Mouse (Mus musculus) hindbrain, embryonic 13.5 days (tissue): Measurements from ENCODE around the gene Egfem1. TPM values are rescaled to one million over a fixed set of nuclear protein-coding genes. Genes with fewer than 3 reads are reported as not detected.
A peak's percentile ranks its signal among the peaks of the same experiment; 100 is the strongest.

Experiments
- ATAC-seq: fragments of 200-750 bp; cut with Nextera tagmentation; 2 replicates; pipeline ENCODE4 v1.8.0; 2017; ENCODE audit warnings: moderate TSS enrichment; ENCODE audit not compliant: low FRiP score
- H3K27ac ChIP-seq: fragments of 300-500 bp; sonication (generic); 2 replicates; pipeline ENCODE4 v1.5.1; 2015; ENCODE audit warnings: inconsistent platforms, mild to moderate bottlenecking, moderate library complexity
- H3K27me3 ChIP-seq: fragments of 300-500 bp; sonication (generic); 2 replicates; pipeline ENCODE4 v1.6.1; 2015; ENCODE audit warnings: mild to moderate bottlenecking, inconsistent platforms
- H3K36me3 ChIP-seq: fragments of 300-500 bp; sonication (generic); 2 replicates; pipeline ENCODE4 v1.6.1; 2015; ENCODE audit warnings: mild to moderate bottlenecking, inconsistent platforms
- H3K4me1 ChIP-seq: fragments of 300-500 bp; sonication (generic); replicated peaks from 2 replicates; pipeline ENCODE4 v1.6.1; 2015; ENCODE audit warnings: inconsistent platforms
- H3K4me2 ChIP-seq: fragments of 300-500 bp; sonication (generic); 2 replicates; pipeline ENCODE4 v1.6.1; 2015; ENCODE audit warnings: inconsistent platforms, mild to moderate bottlenecking, moderate library complexity
- H3K4me3 ChIP-seq: fragments of 300-500 bp; sonication (generic); 2 replicates; pipeline ENCODE4 v1.5.1; 2015; ENCODE audit warnings: mild to moderate bottlenecking, inconsistent platforms
- H3K9ac ChIP-seq: fragments of 300-500 bp; sonication (generic); 2 replicates; pipeline ENCODE4 v1.6.1; 2015; ENCODE audit warnings: mild to moderate bottlenecking, inconsistent platforms
- H3K9me3 ChIP-seq: fragments of 300-500 bp; sonication (generic); 2 replicates; pipeline ENCODE4 v1.6.1; 2016; ENCODE audit warnings: inconsistent platforms
- WGBS: fragments of 180-500 bp; shearing (Covaris S2); methylation state at CpG from one replicate; pipeline ENCODE4 v1.1.7; 2015; 5-methylcytosine and 5-hydroxymethylcytosine counted together
- polyA plus RNA-seq: library from polyadenylated mRNA; unstranded; fragments of >200 nt; fragmentation: Nextera tagmentation; extraction: Ambion mirVana; gene quantifications from 2 replicates; pipeline ENCODE4 v1.2.1, GENCODE M21; 2015

Egfem1 gene
- polyA plus RNA-seq, 1 experiment from 2014 or later = 5.1 TPM

GRCm38 (mm10) chr3:29222414-29222813 lies 140.6 kb downstream of the Egfem1 start:
- Histone ChIP-seq H3K27ac (no peak overlapping the region), H3K4me3 (no peak overlapping the region), H3K9me3 (no peaks in the 10 kb centered on the region), H3K4me1 (no peaks in the 10 kb centered on the region), H3K27me3 (no peaks in the 10 kb centered on the region), H3K4me2 (no peak overlapping the region), H3K9ac (no peak overlapping the region), H3K36me3 (no peaks in the 10 kb centered on the region)
- 87% methylated on average over 2 of the region's 2 CpGs for WGBS
- no peak for ATAC-seq

GRCm38 (mm10) chr3:29229712-29230111 lies 147.9 kb downstream of the Egfem1 start:
- Histone ChIP-seq H3K4me3 (no peak overlapping the region), H3K36me3 (no peaks in the 10 kb centered on the region), H3K4me2 (no peak overlapping the region), H3K27ac (no peak overlapping the region), H3K9me3 (no peaks in the 10 kb centered on the region), H3K27me3 (no peaks in the 10 kb centered on the region), H3K4me1 (no peaks in the 10 kb centered on the region), H3K9ac (no peak overlapping the region)
- 62% methylated on average over 2 of the region's 2 CpGs for WGBS
- ATAC-seq = no peak

- H3K36me3 ChIP-seq = no peaks in the 10 kb centered on the region
- H3K27me3 ChIP-seq = no peaks in the 10 kb centered on the region
- ATAC-seq = no peak
- H3K27ac ChIP-seq = no peak overlapping the region
- no peak overlapping the region for H3K9ac ChIP-seq
- WGBS = 48% methylated on average over 4 of the region's 4 CpGs
- no peak overlapping the region for H3K4me3 ChIP-seq
- H3K4me2 ChIP-seq = no peak overlapping the region
- peaks cover 9% of the 10 kb centered on the region; the same call in 1 of the 2 replicates for H3K4me1 ChIP-seq
- H3K9me3 ChIP-seq = no peaks in the 10 kb centered on the region
Measured at GRCm38 (mm10) chr3:29235477-29235876, 153.7 kb downstream of the Egfem1 start.

- Histone ChIP-seq H3K4me2 (no peak overlapping the region), H3K9ac (no peak overlapping the region), H3K27ac (no peak overlapping the region), H3K9me3 (no peaks in the 10 kb centered on the region), H3K27me3 (no peaks in the 10 kb centered on the region), H3K4me3 (no peak overlapping the region), H3K4me1 (peaks cover 9% of the 10 kb centered on the region; the same call in 1 of the 2 replicates), H3K36me3 (no peaks in the 10 kb centered on the region)
- WGBS = 64% methylated on average over 5 of the region's 5 CpGs
- 0 out of 2 replicates have a peak, but pooled peaks have one; percentile 13 for ATAC-seq
Measured at GRCm38 (mm10) chr3:29236517-29236916, 154.7 kb downstream of the Egfem1 start.

- Histone ChIP-seq H3K36me3 (no peaks in the 10 kb centered on the region), H3K27me3 (no peaks in the 10 kb centered on the region), H3K4me3 (no peak overlapping the region), H3K4me2 (no peak overlapping the region), H3K4me1 (no peaks in the 10 kb centered on the region), H3K9ac (no peak overlapping the region), H3K9me3 (no peaks in the 10 kb centered on the region), H3K27ac (no peak overlapping the region)
- no peak for ATAC-seq
- WGBS = 49% methylated on average over 3 of the region's 3 CpGs
Measured at GRCm38 (mm10) chr3:29243600-29243999, 161.8 kb downstream of the Egfem1 start.

- WGBS = 50% methylated on average over 4 of the region's 4 CpGs
- Histone ChIP-seq H3K9ac (no peak overlapping the region), H3K36me3 (no peaks in the 10 kb centered on the region), H3K27ac (no peak overlapping the region), H3K4me2 (no peak overlapping the region), H3K4me1 (peaks cover 7% of the 10 kb centered on the region; the same call in 1 of the 2 replicates), H3K9me3 (no peaks in the 10 kb centered on the region), H3K4me3 (no peak overlapping the region), H3K27me3 (no peaks in the 10 kb centered on the region)
- ATAC-seq = no peak
Measured at GRCm38 (mm10) chr3:29291633-29292032, 209.8 kb downstream of the Egfem1 start.

GRCm38 (mm10) chr3:29292251-29292650 lies 210.4 kb downstream of the Egfem1 start:
- Histone ChIP-seq H3K4me2 (no peak overlapping the region), H3K4me1 (peaks cover 7% of the 10 kb centered on the region; the same call in 1 of the 2 replicates), H3K9ac (no peak overlapping the region), H3K4me3 (no peak overlapping the region), H3K27ac (no peak overlapping the region), H3K27me3 (no peaks in the 10 kb centered on the region), H3K9me3 (no peaks in the 10 kb centered on the region), H3K36me3 (no peaks in the 10 kb centered on the region)
- no peak for ATAC-seq
- 13% methylated on average over 3 of the region's 3 CpGs for WGBS

- H3K27ac ChIP-seq = no peak overlapping the region
- WGBS = 29% methylated on average over 4 of the region's 4 CpGs
- ATAC-seq = no peak
Measured at GRCm38 (mm10) chr3:29293230-29293629, 211.4 kb downstream of the Egfem1 start.

GRCm38 (mm10) chr3:29342223-29342791 lies 260.5 kb downstream of the Egfem1 start:
- H3K4me3 ChIP-seq = no peak overlapping the region

More at GRCm38 (mm10) chr3:29293230-29293629, 211.4 kb downstream of the Egfem1 start:
- Histone ChIP-seq H3K9ac (no peak overlapping the region), H3K4me3 (no peak overlapping the region), H3K27me3 (no peaks in the 10 kb centered on the region), H3K4me2 (no peak overlapping the region), H3K9me3 (no peaks in the 10 kb centered on the region), H3K36me3 (no peaks in the 10 kb centered on the region), H3K4me1 (peaks cover 7% of the 10 kb centered on the region; the same call in 1 of the 2 replicates)

GRCm38 (mm10) chr3:29345805-29346204 lies 264.0 kb downstream of the Egfem1 start:
- 88% methylated on average over 3 of the region's 3 CpGs for WGBS
- Histone ChIP-seq H3K9me3 (no peaks in the 10 kb centered on the region), H3K27ac (no peak overlapping the region), H3K9ac (no peak overlapping the region), H3K4me1 (no peaks in the 10 kb centered on the region), H3K27me3 (no peaks in the 10 kb centered on the region), H3K36me3 (no peaks in the 10 kb centered on the region), H3K4me2 (no peak overlapping the region), H3K4me3 (no peak overlapping the region)
- ATAC-seq = no peak

More at GRCm38 (mm10) chr3:29342223-29342791, 260.5 kb downstream of the Egfem1 start:
- H3K4me2 ChIP-seq = no peak overlapping the region
- H3K9me3 ChIP-seq = no peaks in the 10 kb centered on the region
- ATAC-seq = no peak
- H3K27ac ChIP-seq = no peak overlapping the region
- H3K36me3 ChIP-seq = no peaks in the 10 kb centered on the region
- no peak overlapping the region for H3K9ac ChIP-seq
- no peaks in the 10 kb centered on the region for H3K4me1 ChIP-seq
- H3K27me3 ChIP-seq = no peaks in the 10 kb centered on the region
- WGBS = 85% methylated on average over 3 of the region's 3 CpGs

GRCm38 (mm10) chr3:29366907-29367306 lies 285.1 kb downstream of the Egfem1 start:
- Histone ChIP-seq H3K4me1 (no peaks in the 10 kb centered on the region), H3K27me3 (no peaks in the 10 kb centered on the region), H3K4me3 (no peak overlapping the region), H3K27ac (no peak overlapping the region), H3K9ac (no peak overlapping the region), H3K4me2 (no peak overlapping the region), H3K36me3 (no peaks in the 10 kb centered on the region), H3K9me3 (no peaks in the 10 kb centered on the region)
- ATAC-seq = no peak
- 57% methylated on average over 8 of the region's 8 CpGs for WGBS

- no peak overlapping the region for H3K4me3 ChIP-seq
- no peak overlapping the region for H3K4me2 ChIP-seq
- no peak overlapping the region for H3K27ac ChIP-seq
- H3K4me1 ChIP-seq = no peaks in the 10 kb centered on the region
- no peak for ATAC-seq
- H3K9me3 ChIP-seq = no peaks in the 10 kb centered on the region
- no peak overlapping the region for H3K9ac ChIP-seq
- H3K27me3 ChIP-seq = no peaks in the 10 kb centered on the region
- WGBS = 67% methylated on average over 5 of the region's 5 CpGs
- H3K36me3 ChIP-seq = no peaks in the 10 kb centered on the region
Measured at GRCm38 (mm10) chr3:29370519-29370918, 288.7 kb downstream of the Egfem1 start.

GRCm38 (mm10) chr3:29381255-29381654 lies 299.4 kb downstream of the Egfem1 start:
- Histone ChIP-seq H3K4me3 (no peak overlapping the region), H3K27me3 (no peaks in the 10 kb centered on the region), H3K9ac (no peak overlapping the region), H3K4me2 (no peak overlapping the region), H3K4me1 (peaks cover 10% of the 10 kb centered on the region), H3K9me3 (no peaks in the 10 kb centered on the region), H3K36me3 (no peaks in the 10 kb centered on the region), H3K27ac (no peak overlapping the region)
- 70% methylated on average over 2 of the region's 2 CpGs for whole genome bisulfite sequencing
- ATAC-seq = no peak
